Mouse (Mus musculus) erythroblast, adult 5-6 weeks (primary cell): Measurements from ENCODE around the gene Cavin4. TPM values are rescaled to one million over a fixed set of nuclear protein-coding genes. Genes with fewer than 3 reads are reported as not detected.
"Not testable (repeated sequence)": the region's sequence is repeated elsewhere in the genome, so short reads cannot be mapped to it uniquely, and the experiment has no call there.

ENCODE experiments used
- ATAC-seq: replicated peaks from 2 replicates; pipeline ENCODE4 v1.8.0; 2016; ENCODE audit warnings: moderate number of reproducible peaks, mild to moderate bottlenecking, moderate TSS enrichment, inconsistent platforms; ENCODE audit not compliant: poor library complexity, low FRiP score, severe bottlenecking
- total RNA-seq, 2 experiments: library from RNA; stranded (forward) in 1 of 2; stranded (reverse) in 1 of 2; fragments of 150-400 nt in 1 of 2; fragments of 200-764, 138-1000 nt in 1 of 2; gene quantifications; 2 replicates each; pipeline versions ENCODE4 v1.2.3 to v1.2.4; 2015 to 2017; ENCODE audit warnings: low replicate concordance in 2 of 2

The Cavin4 gene
- total RNA-seq, 2 experiments from 2014 or later = not detected

- no peak for ATAC-seq
Observed at GRCm38 (mm10) chr4:48664021-48664420, 707 bp downstream of the Cavin4 start.

GRCm38 (mm10) chr4:48667279-48667678 lies 4.0 kb downstream of the Cavin4 start:
- ATAC-seq = no peak

DNA sequence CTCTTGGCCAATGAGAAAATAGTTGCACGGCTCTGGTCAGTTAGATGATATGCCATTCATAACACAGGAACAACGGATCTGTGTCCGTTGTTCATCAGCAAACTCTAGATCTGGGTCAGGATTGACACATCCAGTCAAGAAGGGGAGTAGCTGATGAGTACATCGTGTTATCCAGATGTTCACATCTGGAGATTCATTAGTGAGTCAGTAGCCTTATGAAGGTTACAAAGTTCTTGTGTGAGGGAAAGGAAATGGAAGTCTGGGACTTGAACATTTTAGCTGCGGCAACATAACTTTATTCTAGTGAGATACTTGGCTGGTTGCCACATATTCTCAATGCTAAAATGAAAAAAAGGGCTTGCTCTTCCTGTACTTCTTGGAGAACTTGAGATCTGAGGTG lies 9.6 kb downstream of the Cavin4 start:
- ATAC-seq = no peak

GRCm38 (mm10) chr4:48674412-48674811 lies 11.1 kb downstream of the Cavin4 start:
- ATAC-seq = no peak

- no peak for ATAC-seq
Observed at GRCm38 (mm10) chr4:48676570-48677185, 13.4 kb downstream of the Cavin4 start.

DNA sequence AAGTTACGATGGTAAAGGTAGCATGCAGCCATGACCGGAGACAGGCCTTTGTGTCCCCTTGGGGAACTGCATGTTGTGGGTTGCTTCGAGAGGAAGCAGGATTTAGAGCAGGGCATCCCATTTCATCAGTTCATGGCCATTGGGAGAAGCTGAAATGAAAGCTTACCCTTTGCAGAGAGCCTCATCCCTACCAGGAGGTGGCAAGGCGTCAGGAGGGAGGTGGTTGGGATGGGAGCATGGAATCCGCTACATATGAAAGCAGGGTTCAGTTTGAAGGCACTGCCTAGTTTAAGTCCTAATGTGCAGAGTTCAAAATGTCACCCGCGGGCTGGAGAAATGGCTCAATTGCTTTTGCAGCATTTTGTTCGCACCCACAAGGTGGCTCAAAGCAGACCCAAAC lies 14.0 kb downstream of the Cavin4 start:
- ATAC-seq = no peak

DNA sequence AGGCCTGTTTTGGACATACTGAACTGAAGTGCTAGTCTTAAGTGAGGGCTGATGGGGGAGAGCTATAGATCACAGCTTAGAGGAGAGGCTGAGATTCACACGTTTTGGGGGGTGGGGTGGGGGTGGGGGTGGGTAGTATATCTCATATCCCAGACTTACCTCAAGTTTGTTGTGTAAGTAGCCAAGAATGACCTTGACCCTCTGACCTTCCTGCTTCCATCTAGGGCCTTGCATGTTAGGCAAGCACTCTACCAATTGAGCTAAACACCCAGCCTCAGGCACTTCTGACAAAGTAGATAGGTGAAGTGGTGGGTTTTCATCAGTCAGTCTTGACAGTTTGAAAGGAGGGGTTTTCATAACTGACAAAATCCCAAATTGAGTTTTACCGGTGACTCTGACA lies 14.5 kb downstream of the Cavin4 start:
- no peak for ATAC-seq

- ATAC-seq = no peak
Observed at GRCm38 (mm10) chr4:48678793-48679192, 15.5 kb downstream of the Cavin4 start.

GRCm38 (mm10) chr4:48679728-48680127 lies 16.4 kb downstream of the Cavin4 start:
- not testable (repeated sequence) for ATAC-seq

DNA sequence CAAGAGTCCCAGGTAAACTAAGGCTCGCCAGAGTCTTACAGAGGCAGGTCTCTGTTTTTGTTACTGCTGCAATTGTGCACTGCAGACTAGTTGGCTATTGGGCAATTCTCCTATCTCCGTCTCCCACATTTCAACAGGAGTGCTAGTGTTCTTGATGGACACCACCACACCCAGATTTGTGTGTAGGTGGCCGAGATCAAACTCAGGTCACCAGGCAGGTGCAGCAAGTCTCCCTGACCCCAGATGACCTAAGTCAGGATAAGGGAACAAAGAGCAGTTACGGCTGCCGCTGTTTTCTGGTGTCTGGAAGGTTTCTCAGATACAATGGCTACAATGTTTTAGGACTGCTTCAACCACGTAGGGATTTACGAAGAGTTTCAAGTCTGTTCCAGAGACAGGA lies 16.9 kb downstream of the Cavin4 start:
- ATAC-seq = no peak

- no peak for ATAC-seq
Observed at GRCm38 (mm10) chr4:48680648-48681343, 17.5 kb downstream of the Cavin4 start.

- no peak for ATAC-seq
Observed at GRCm38 (mm10) chr4:48683126-48683525, 19.8 kb downstream of the Cavin4 start.

DNA sequence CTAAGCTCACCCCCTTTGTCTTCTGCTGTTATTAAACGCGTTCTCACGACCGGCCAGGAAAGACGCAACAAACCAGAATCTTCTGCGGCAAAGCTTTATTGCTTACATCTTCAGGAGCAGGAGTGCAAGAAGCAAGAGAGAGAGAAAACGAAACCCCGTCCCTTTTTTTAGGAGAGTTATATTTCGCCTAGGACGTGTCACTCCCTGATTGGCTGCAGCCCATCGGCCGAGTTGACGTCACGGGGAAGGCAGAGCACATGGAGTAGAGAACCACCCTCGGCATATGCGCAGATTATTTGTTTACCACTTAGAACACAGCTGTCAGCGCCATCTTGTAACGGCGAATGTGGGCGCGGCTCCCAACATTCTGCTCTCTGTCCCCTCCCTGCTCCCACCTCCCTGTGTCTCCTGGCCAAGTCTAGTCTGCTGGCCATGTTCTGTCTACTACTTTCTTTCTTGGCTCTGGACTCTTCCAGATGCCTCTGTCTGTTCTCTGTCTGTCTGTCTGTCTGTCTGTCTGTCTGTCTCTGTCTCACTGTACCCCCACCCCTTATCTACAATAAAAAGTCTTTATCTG lies 20.4 kb downstream of the Cavin4 start:
- ATAC-seq = not testable (repeated sequence)

GRCm38 (mm10) chr4:48684593-48685187 lies 21.4 kb downstream of the Cavin4 start:
- no peak for ATAC-seq

- ATAC-seq = no peak
Observed at GRCm38 (mm10) chr4:48688148-48688547, 24.8 kb downstream of the Cavin4 start.

DNA sequence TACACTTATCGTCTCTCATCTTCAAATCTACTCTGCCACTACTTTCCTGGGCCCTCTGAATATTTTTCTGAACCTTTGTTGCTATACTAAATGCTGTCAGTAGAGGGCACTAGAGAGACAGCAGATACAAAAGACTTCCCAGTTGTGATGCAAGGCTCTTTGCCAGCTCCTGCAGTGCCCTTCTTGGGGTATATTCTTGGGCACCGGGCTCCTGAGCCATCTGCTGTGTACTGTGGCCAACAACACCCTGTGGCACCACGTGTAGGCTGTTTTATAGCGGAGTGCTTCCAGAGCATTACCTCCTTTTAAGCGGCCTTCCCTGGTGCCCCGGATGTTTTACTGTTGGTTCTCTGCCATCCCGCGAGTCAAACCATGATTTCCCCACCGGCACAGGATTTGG lies 27.3 kb downstream of the Cavin4 start:
- no peak for ATAC-seq

- no peak for ATAC-seq
Observed at GRCm38 (mm10) chr4:48691793-48692437, 28.6 kb downstream of the Cavin4 start.

DNA sequence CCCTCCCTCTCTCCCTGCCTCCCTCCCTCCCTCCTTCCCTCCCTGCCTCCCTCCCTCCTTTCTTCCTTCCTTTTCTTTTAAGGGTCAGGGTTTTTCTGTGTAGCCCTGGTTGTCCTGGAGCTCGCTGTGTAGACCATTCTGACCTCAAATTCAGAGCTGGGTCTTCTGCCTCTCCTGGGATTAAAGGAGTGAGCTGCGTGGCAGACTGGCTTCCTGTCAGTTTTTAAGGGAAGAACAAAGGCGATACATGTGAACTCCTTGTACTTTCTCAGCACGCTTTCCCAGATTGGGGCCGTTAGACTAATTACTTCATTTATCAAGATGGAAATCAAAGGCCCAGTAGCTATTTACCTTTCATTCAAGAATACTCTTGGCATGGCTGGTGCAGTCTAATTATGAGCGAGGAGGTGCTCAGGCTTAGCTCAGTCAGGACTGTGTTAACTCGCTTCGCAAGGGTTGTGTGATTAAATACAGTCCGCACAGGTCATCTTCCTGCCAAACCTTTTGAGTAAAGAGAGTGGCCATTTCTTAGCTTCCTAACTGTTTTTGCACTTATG lies 29.5 kb downstream of the Cavin4 start:
- ATAC-seq = no peak

GRCm38 (mm10) chr4:48696706-48697105 lies 33.4 kb downstream of the Cavin4 start:
- no peak for ATAC-seq

DNA sequence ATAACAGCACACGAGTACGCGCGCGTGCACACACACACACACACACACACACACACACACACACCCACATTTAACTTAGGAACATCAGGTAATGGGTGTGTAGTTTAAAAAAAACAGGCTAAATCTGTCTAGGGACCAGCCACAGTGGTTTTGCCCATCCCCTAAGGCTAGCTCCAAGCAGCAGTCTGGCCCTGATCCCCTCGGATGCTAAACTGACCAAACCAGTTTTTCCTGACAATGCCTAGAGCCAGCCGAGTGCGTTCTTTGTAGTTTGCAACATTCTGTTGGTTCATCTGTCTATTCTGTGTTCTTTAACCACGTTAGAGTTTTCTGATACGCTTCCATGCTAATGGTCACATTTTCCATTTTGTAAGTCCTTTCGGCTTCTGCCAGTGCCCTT lies 34.0 kb downstream of the Cavin4 start:
- no peak for ATAC-seq
